Mouse (Mus musculus) kidney, adult 2 months (tissue): ENCODE data around the gene Rom1. TPM values are rescaled to one million over a fixed set of nuclear protein-coding genes. Genes with fewer than 3 reads are reported as not detected.
"Not testable (repeated sequence)": the region's sequence is repeated elsewhere in the genome, so short reads cannot be mapped to it uniquely, and the experiment has no call there.

ENCODE experiments used
- DNase-seq: peaks from one replicate; pipeline ENCODE4 v3.0.0; 2021
- H3K27ac ChIP-seq: fragments of 200-500 bp; 2 replicates; pipeline ENCODE4 v1.5.1; 2012; ENCODE audit warnings: low read depth, low read length, control low read depth, inconsistent platforms; ENCODE audit not compliant: insufficient read depth
- H3K27me3 ChIP-seq: fragments of 200-500 bp; replicated peaks from 2 replicates; pipeline ENCODE4 v1.6.1; 2012; ENCODE audit warnings: mild to moderate bottlenecking, moderate library complexity, low read length, inconsistent platforms; ENCODE audit not compliant: control insufficient read depth, insufficient read depth
- H3K36me3 ChIP-seq: fragments of 200-500 bp; 2 replicates; pipeline ENCODE4 v1.6.1; 2012; ENCODE audit warnings: mild to moderate bottlenecking, moderate library complexity, low read length, inconsistent platforms; ENCODE audit not compliant: control insufficient read depth, insufficient read depth
- H3K4me1 ChIP-seq: fragments of 200-500 bp; 2 replicates; pipeline ENCODE4 v1.6.1; 2011; ENCODE audit warnings: low read length; ENCODE audit not compliant: control insufficient read depth, insufficient read depth
- H3K4me3 ChIP-seq: fragments of 200-500 bp; 2 replicates; pipeline ENCODE4 v1.5.1; 2011; ENCODE audit warnings: mild to moderate bottlenecking, low read depth, low read length, control low read depth; ENCODE audit not compliant: insufficient read depth
- CTCF ChIP-seq: fragments of 200-500 bp; conservative IDR thresholded peaks from 2 replicates; pipeline ENCODE4 v1.5.1; 2011; ENCODE audit warnings: low read depth, mild to moderate bottlenecking, control low read depth, low read length, moderate library complexity, mixed read lengths; ENCODE audit not compliant: insufficient read depth, insufficient read length
- POLR2A ChIP-seq: fragments of 200-500 bp; IDR thresholded peaks from one replicate; pipeline ENCODE4 v1.6.1; 2011; ENCODE audit warnings: low read depth, low read length, control low read depth
- WGBS: fragments of 180-500 bp; shearing (Covaris S2); methylation state at CpG from one replicate; pipeline ENCODE4 v1.1.7; 2018; 5-methylcytosine and 5-hydroxymethylcytosine counted together
- polyA plus RNA-seq: library from polyadenylated mRNA; depleted of rRNA; stranded (reverse); fragments of >200 nt; gene quantifications from 2 replicates; pipeline ENCODE4 v1.2.3, GENCODE M21; 2012

The Rom1 gene
- polyA plus RNA-seq, 1 experiment: 12.0 TPM

DNA sequence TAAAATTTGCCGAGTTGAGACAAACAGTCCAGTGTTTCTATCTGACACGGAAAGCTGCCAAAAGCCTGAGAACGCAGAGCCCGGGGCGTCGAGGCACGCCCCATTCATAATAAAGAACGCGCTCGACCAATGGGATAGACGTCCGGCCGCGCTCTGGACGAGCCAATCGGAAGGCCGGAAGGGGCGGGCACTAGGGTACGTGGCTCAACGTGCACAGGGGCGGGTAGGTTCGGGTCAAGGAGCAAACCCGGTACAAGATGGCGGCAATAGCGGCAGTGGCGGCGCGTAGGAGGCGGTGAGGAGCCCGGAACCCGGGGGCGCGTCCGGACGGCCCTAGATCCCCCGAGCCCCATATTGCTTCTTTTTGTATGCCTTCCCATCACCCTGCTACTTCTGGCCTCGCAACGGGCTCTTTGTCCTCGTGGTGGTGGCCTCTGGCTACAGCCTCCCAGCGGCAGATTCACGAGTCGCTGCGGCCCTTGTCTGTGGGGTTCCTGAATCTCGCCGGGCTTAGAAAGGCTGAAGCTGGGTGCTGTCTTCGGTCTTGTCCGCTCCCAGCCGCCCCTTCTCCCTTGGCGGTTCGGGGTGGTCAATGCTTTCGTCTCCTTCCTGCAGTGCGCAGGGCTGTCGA, 31.2 kb downstream of the Rom1 start, which contains the start of gene Ganab:
Gene Ganab, plus strand, starts transcription at position 207 of the 631 bp plus-strand sequence.
- no peaks in the 10 kb centered on the region for H3K27me3 ChIP-seq
- peak within 1 kb of the TSS; percentile 83 for H3K27ac ChIP-seq
- no peak for TF ChIP-seq CTCF
- TF ChIP-seq POLR2A: peak; percentile 75
- peak within 1 kb of the TSS; percentile 88 for H3K4me3 ChIP-seq
- no peaks in the 10 kb centered on the region; the same call in none of the 2 replicates for H3K36me3 ChIP-seq
- peak; percentile 98 for DNase-seq
- WGBS: under 1% methylated on average over 53 of the region's 53 CpGs
- H3K4me1 ChIP-seq: no peaks in the 10 kb centered on the region; the same call in 1 of the 2 replicates

DNA sequence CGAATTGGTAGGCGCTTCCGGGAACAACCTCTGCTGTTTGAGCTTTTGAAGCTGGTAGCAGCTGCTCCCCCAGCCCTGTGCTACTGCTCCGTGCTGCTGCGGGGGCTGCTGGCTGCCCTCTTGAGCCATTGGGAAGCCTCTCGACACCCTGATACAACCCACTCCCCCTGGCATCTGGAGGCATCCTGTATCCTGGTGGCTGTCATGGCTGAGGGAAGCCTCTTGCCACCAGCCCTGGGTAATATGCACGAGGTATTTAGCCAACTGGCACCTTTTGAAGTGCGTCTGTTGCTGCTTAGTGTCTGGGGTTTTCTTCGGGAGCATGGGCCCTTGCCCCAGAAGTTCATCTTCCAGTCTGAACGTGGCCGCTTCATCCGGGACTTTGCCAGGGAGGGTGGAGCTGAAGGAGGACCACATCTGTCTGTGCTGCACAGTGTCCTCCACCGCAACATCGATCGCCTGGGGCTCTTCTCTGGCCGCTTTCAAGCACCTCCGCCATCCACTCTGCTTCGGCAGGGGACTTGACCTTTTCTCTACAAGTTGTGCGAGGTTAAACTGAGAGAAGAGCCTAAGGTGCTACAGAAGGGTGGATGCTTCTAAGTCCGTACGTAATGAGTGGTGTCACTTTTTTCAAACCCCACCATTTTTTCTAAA, 31.8 kb downstream of the Rom1 start:
- peak overlapping the region; percentile 43 for H3K27ac ChIP-seq
- not testable (repeated sequence) for H3K36me3 ChIP-seq, H3K4me1 ChIP-seq, H3K27me3 ChIP-seq
- H3K4me3 ChIP-seq: peak overlapping the region; percentile 88
- 17% methylated on average over 21 of the region's 21 CpGs for WGBS
- peak; percentile 62 for DNase-seq

DNA sequence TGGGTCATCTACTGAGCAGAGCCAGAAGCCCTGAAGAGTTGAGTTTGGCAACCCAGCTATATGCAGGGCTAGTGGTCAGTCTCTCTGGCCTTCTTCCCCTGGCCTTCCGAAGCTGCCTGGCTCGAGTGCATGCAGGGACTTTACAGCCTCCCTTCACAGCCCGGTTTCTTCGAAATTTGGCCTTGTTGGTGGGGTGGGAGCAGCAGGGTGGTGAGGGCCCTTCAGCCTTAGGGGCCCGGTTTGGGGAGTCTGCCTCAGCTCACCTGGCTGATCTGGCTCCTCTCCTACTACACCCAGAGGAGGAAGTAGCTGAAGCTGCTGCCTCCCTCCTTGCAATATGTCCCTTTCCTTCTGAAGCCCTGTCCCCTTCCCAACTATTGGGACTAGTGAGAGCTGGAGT, 32.9 kb downstream of the Rom1 start:
- not testable (repeated sequence) for H3K27ac ChIP-seq, H3K27me3 ChIP-seq, H3K36me3 ChIP-seq, H3K4me1 ChIP-seq, H3K4me3 ChIP-seq, DNase-seq
- 79% methylated on average over 5 of the region's 5 CpGs for WGBS

DNA sequence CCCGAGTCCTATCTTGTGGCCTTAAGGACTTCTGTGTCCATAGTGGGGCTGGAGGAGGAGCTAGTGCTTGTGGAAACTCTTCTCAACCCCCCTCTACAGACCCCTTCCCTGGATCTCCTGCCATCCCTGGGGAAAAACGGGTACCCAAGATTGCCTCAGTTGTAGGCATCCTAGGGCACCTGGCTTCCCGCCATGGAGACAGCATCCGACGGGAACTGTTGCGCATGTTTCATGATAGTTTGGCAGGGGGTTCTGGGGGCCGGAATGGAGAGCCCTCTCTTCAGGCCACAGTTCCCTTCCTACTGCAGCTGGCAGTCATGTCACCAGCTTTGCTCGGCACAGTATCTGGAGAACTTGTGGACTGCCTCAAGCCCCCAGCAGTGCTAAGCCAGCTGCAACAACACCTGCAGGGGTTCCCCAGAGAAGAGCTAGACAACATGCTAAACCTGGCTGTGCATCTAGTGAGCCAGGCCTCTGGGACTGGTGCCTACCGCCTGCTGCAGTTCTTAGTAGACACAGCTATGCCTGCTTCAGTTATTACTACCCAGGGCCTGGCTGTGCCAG, 33.7 kb downstream of the Rom1 start:
- TF ChIP-seq POLR2A: no peak
- no peak for TF ChIP-seq CTCF
- WGBS: 90% methylated on average over 9 of the region's 9 CpGs
- Histone ChIP-seq H3K27me3 (no peaks in the 10 kb centered on the region), H3K27ac (no peak overlapping the region), H3K4me1 (no peaks in the 10 kb centered on the region; the same call in 1 of the 2 replicates), H3K36me3 (peaks cover 2% of the 10 kb centered on the region), H3K4me3 (no peak overlapping the region)
- no peak for DNase-seq

DNA sequence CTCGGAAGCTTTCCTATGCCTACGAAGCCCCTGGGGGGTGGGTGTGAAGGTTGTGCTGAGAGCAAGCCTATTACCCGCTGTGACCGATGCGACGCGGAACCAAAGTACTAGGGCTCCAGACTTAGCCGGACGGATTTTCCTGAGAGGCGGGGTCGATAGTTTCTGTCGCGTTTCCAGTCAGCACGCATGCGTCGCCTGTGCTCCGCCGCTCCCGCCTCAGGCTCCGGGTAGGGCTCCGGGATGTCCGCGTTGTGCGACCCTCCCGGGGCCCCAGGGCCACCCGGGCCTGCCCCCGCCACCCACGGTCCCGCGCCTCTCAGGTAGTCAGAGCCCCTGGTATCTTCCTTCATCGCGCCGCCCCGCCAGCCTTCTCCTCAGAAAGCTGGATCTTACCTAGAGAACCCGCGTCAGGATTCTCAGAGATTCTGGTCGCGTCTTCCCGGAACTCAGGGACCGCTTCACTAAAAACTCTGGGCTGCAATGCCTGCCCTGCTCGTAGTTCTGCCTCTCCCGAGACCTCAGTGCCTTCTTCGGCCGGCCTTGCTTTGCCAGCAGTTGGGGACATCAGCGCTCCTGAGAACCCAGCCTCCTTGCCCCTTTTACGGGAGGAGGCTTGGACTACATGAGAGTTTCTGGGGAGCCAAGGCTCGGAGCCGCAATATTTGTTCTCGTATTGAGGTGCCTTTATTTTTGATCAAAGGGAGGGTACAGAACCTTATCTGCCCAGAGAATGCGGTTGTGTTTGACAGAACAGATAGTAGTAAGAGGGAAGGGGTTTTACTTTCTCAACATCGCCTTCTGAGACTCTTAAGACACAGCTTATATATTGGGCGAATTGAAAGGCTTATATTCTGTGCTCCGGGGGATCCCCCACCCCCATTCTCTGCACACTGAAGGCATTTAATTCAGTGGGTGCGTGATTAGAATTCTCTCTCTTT, 36.1 kb downstream of the Rom1 start, which contains the start of gene Ints5:
Gene Ints5, plus strand, starts transcription at position 177 of the 938 bp plus-strand sequence.
- peaks cover 3% of the 10 kb centered on the region for H3K36me3 ChIP-seq
- no peaks in the 10 kb centered on the region for H3K27me3 ChIP-seq
- H3K4me3 ChIP-seq: peak within 1 kb of the TSS; percentile 88
- peak; percentile 75 for TF ChIP-seq POLR2A
- no peak for TF ChIP-seq CTCF
- no peaks in the 10 kb centered on the region for H3K4me1 ChIP-seq
- peak; percentile 91 for DNase-seq
- peak within 1 kb of the TSS; percentile 30; the same call in 1 of the 2 replicates for H3K27ac ChIP-seq
- 2% methylated on average over 54 of the region's 54 CpGs for WGBS

DNA sequence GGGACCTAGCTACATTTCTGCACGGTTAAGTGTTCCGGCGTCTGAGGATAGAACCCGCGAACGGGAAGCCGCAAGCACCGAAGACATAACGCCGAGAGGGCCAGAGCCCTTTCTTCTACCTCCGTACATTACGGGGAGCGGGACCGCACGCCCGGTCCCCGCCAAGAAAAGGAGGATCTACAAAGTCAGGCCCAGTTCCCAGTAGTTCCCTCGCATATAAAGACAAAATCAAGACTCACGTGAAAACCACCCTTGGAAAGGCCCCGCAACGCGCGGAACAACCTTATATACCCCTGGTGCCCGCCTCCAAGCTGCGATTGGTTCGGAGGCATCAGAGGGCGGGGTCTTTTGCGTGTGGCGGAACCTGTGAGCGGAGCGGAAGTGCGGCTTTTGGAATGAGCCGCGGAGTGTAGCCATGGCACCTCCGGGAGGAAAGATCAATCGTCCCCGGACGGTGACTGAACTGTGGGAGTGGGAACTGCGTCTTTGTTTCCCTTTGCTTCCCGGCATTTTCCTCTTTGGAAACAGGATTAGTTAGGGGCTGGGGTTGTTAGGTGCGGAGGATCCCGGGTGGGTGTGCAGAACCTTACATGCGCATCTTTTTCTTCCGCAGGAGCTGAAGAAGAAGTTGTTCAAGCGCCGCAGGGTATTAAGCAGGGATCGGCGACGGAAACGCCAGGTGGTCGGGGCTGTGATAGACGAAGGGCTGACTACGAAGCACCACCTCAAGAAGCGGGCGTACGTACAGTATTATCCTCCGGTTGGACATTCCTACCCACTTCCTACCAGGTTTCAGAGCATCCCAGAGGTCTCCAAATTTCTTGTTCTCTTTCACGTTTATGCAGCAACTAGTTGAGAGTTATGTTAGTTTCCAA, 40.4 kb downstream of the Rom1 start, which contains the start of the genes 1810009A15Rik and Gm49416:
Gene 1810009A15Rik, plus strand, starts transcription at position 343 of the 875 bp plus-strand sequence.
Gene Gm49416, plus strand, starts transcription at position 416 of the 875 bp plus-strand sequence.
- H3K36me3 ChIP-seq: peaks cover 3% of the 10 kb centered on the region; the same call in 1 of the 2 replicates
- H3K4me3 ChIP-seq: peak within 1 kb of the TSS; percentile 75
- under 1% methylated on average over 58 of the region's 58 CpGs for WGBS
- H3K27me3 ChIP-seq: no peaks in the 10 kb centered on the region
- peaks cover 4% of the 10 kb centered on the region; the same call in 1 of the 2 replicates for H3K4me1 ChIP-seq
- TF ChIP-seq CTCF (no peak), POLR2A (peak; percentile 83)
- peak; percentile 97 for DNase-seq
- H3K27ac ChIP-seq: peak within 1 kb of the TSS; percentile 47
